Mouse (Mus musculus) embryonic stem cell, embryonic (primary cell): ENCODE results near the gene Acly.

Source experiments
- CTCF ChIA-PET, 4 experiments: fragments of 300-600 bp in 2 of 4; fragments of 350-600 bp in 2 of 4; sonication (Branson Sonifier 250); formaldehyde crosslinking; loops; one replicate each; lab custom pipeline; 2022; ENCODE audit warnings: inconsistent platforms in 2 of 4; lab: Charles Lee
- POLR2A ChIA-PET, 4 experiments: fragments of 300-600 bp in 2 of 4; fragments of 350-600 bp in 2 of 4; sonication (Branson Sonifier 250); formaldehyde crosslinking; loops; one replicate each; lab custom pipeline; 2022; ENCODE audit warnings: antibody characterized with exemption in 4 of 4, inconsistent platforms in 1 of 4; lab: Charles Lee

Gene Acly

DNA sequence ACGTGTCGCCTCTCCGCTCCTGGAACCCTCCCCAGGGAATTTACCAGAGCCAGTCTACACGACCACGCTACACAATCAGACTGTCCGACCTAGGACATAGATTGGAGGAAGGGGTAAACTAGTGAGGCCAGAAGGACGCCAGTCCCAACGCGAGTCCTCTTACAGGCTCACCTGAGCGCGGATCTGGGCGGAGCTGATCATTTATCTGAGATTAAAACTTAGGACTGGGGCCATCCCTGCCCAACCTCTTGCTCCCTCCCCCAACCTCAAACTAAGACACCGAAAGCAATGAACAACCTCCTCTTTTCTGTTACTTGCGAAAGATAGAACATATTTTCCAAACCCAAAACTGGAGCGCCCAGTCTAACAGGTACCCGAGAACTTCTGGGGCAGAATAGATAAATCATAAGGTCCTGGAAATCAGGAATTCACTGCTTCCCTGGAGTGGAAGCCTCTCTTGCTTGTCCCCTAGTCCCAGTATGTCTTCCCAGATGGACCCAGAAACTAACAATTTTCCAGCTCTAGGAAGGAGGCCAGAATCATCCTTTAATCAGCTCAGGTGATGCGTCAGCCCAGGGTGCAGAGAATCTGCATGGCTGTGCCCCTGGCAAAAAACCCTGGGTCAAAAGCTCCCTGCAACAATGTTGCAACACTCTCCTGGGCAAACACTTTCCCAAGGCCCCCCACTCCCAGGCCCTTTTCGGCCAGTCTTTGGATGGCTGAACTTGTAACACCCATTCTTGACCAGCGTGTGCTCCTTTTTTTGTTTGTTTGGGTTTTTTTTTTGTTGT is 770 bp upstream of the Acly start:
- ChIA-PET CTCF (interaction anchor here in 3 of 4 experiments (0.6 to 2.3 kb wide), 17 partner anchors 13 to 773 kb away, joined by 3 to 18 read pairs (median 5); partner anchors contain the start of genes Becn1 (in 1 of the 3), Dhx58 (in 1 of the 3), Dnajc7 (in 1 of the 3) and Klhl11 (in 1 of the 3)), POLR2A (interaction anchor here (0.5 to 14.6 kb wide), 178 partner anchors 7 to 1805 kb away, joined by 3 to 280 read pairs (median 6); partner anchors contain the start of genes Ttc25 (in 4 of the 4), Dnajc7 (in 3 of the 4), Eif1 (in 3 of the 4) and Hap1 (in 3 of the 4))

DNA sequence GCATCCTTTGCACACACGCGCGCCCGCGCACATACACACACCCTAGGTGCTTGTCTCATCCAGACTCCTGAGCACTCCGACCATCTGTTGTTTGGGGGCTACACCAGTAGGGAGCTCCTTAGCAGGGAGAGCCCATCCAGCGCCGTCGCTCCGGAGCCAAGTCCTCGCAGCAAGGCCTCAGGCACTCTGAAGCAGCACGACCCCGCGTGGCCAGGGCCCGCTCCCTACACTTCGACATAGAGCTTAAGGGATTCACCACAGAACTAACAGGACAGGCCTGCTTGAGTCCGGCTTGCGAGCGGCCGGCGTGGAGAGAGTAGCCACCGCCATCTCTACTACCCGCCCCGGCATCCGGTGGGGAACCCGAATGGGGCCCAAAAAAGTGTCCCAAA is 738 bp downstream of the Acly start:
- ChIA-PET POLR2A (interaction anchor here (0.5 to 14.6 kb wide), 174 partner anchors 9 to 1063 kb away, joined by 3 to 280 read pairs (median 6); partner anchors contain the start of genes Ttc25 (in 4 of the 4), Dnajc7 (in 3 of the 4), Eif1 (in 3 of the 4) and Jup (in 3 of the 4)), CTCF (interaction anchor here (0.9 to 2.3 kb wide), 19 partner anchors 12 to 211 kb away, joined by 3 to 18 read pairs (median 4); partner anchors contain the start of genes Dhx58 (in 1 of the 4), Dnajc7 (in 1 of the 4), Jup (in 1 of the 4) and Kat2a (in 1 of the 4))

DNA sequence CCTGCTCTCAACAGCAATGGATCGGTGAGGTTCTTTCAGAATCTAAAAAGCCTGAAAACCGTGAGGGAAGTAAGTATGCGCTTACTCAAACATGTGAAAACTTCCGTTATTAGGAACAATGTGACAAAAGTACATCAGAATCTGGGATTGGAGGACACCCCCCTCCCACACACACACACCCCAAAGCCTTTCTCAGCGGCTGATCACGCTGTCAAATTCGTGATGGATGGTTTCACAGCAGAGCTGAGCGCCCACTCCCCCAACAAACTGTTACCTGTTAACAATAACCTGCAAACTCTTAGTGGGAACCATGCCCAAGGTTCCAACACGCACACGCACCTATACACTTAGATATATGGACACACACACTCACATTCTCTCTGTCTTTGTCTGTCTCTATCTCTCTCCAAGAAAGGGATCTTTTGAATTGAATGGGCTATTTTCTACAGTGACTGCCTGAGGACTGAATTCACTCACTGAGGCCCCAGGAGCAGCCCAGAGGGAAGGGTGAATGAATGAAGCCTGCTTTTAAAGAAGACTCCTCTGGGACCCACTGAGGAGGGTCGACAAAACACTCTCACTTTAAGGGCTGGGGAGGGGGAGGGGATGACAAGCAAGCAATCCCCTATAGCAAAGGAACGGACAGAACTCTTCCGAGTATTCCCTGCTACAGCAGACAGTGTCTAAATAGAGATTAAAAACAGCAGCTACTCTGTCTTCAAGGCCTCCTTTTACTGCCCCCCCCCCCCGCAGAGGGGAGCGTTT is 1.6 kb downstream of the Acly start:
- CTCF ChIA-PET = interaction anchor here in 2 of 4 experiments (0.8 to 2.3 kb wide), 10 partner anchors 11 to 185 kb away, joined by 3 to 18 read pairs (median 4); partner anchors contain the start of genes Dnajc7 (in 1 of the 2), Kat2a (in 1 of the 2), Nkiras2 (in 1 of the 2) and Ttc25 (in 1 of the 2)
- POLR2A ChIA-PET = interaction anchor here (0.6 to 14.6 kb wide), 97 partner anchors 8 to 1360 kb away, joined by 3 to 280 read pairs (median 9); partner anchors contain the start of genes Klhl11 (in 3 of the 4), Dnajc7 (in 2 of the 4), Eif1 (in 2 of the 4) and Hap1 (in 2 of the 4)

DNA sequence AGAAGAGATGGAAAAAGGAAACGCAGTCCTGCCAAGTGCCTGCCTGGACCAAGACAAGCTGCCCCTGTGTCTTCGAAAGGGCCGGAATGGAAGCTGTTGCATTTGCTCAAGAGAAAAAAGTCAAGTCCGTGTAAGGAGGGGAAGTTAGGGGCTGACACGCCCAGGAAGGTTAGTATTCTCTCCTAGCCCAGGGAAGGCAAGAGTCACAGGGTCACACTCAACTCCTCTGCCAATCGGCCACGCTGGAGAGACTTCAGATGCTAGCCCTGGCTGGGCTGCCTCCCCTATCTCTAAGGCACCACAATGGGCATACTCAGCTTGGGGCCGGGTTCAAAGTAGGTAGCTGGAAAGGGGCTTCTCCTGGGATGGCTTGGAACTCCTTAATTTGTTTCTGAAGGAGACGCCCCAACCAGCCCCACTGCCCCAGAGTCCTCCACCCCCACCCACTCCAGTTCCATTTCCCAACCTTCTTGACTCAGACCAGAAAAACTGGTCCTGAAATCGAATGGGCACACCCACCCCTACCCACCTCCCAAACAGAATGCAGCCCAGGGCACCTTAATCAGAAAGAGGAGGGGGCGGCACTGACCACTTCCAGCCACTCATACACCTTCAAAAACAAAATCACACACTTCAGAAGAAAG is 2.7 kb downstream of the Acly start:
- POLR2A ChIA-PET = interaction anchor here (0.5 to 14.6 kb wide), 24 partner anchors 9 to 1359 kb away, joined by 3 to 280 read pairs (median 4); partner anchors contain the start of genes Klhl11 (in 2 of the 4), Ttc25 (in 2 of the 4), Eif1 (in 1 of the 4) and Jup (in 1 of the 4)

DNA sequence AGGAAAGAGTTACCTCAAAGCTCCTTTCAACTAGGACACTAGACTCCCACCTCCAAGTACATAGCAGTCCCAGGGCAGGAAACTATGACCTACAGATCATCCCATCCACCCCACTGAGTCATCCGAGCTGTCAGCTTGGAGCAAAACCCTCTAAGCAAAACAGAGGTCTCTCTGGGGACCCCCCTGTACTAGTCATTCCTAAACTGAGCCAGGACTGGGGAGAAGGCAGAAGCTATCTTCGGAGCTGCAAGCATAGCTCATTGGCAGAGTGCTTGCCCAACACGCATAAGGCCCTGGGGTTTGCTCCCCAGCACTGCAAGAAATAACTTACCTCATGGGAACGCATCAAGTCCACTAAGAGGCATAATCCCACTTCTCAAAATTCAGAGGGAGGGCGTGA is 3.4 kb downstream of the Acly start:
- CTCF ChIA-PET = interaction anchor here in 1 of 4 experiments (0.5 kb wide), 1 partner anchor 32 kb away, joined by 3 read pairs; no protein-coding TSS in a partner anchor
- POLR2A ChIA-PET = interaction anchor here in 3 of 4 experiments (0.5 to 14.6 kb wide), 19 partner anchors 8 to 342 kb away, joined by 3 to 280 read pairs (median 5); partner anchors contain the start of genes Ttc25 (in 2 of the 3), Klhl11 (in 1 of the 3) and Rab5c (in 1 of the 3)

More for the DNA sequence above, 2.7 kb downstream of the Acly start:
- CTCF ChIA-PET = interaction anchor here in 2 of 4 experiments (0.5 to 0.8 kb wide), 2 partner anchors 20 to 31 kb away, joined by 3 read pairs; no protein-coding TSS in a partner anchor

DNA sequence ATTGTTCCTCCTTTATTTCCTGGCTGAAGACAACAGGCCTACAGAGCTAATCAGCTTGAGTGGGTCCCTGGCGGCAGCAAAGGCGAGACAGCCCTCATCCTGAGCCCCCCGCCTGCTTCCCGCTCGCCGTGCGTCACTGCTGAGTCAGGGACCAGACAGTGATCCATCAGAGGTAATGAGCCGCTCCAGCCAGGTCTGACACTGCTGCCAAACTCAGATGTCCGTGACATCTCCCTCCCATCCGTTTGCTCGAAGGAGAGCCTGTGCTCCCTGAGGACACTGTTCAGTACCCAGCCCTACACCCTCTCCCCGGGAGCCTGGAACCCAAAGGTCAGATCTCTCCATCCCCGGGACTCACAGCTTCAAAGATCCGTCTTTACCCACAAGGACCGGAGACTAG is 7.0 kb downstream of the Acly start:
- CTCF ChIA-PET = no interaction called here
- POLR2A ChIA-PET = interaction anchor here in 2 of 4 experiments (0.5 to 14.6 kb wide), 17 partner anchors 8 to 566 kb away, joined by 3 to 280 read pairs (median 4); partner anchors contain the start of genes Ttc25 (in 2 of the 2) and Mlx (in 1 of the 2)

DNA sequence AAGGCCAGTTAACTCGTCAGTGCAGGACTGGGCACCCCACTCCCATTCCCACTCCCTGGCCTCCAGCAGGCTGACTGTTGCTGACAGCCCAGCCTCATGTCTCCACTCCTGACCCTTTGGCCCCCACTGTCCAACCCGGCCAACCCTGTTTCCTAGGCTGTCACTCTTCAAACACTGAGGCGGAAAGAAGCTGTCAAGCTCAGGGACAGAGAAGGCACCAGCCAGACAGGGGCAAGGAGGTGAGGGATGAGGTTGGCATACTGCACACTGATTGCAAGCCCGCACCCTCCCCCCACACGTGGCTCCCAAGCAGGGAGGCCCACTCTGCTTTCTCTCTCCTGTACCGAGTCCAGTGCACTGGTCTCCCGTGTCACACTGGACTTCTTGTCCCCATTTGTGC is 8.6 kb downstream of the Acly start:
- POLR2A ChIA-PET = interaction anchor here in 3 of 4 experiments (0.7 to 14.6 kb wide), 7 partner anchors 9 to 37 kb away, joined by 3 to 280 read pairs (median 10); partner anchors contain the start of genes Acly (in 3 of the 3) and Ttc25 (in 1 of the 3)
- CTCF ChIA-PET = interaction anchor here in 2 of 4 experiments (0.6 kb wide), 2 partner anchors 439 to 1523 kb away, joined by 4 read pairs; no protein-coding TSS in a partner anchor

DNA sequence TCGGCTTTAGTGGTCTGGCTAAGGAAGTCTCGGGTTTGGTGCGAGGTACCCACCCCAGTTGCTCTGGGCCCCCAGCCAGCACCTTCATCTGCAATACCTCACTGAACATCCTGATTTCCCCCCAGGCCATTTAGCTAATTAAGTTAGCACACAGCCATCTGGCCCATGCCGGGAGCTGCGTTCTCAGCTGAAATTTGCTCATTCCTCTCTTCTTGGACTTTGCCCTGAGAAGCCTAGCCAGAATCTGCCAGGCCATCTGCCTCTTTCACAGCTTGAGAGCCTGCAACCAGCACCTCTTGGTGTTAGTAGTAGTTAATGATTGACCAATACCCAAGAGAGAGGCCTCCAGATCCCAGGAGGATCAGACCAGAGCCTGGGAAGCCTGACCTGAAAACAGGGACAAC is 9.6 kb downstream of the Acly start:
- CTCF ChIA-PET = interaction anchor here in 1 of 4 experiments (0.5 to 0.6 kb wide), 2 partner anchors 185 to 1296 kb away, joined by 4 read pairs; no protein-coding TSS in a partner anchor
- POLR2A ChIA-PET = interaction anchor here in 3 of 4 experiments (0.5 to 14.6 kb wide), 11 partner anchors 9 to 220 kb away, joined by 3 to 280 read pairs (median 6); partner anchors contain the start of genes Acly (in 3 of the 3) and Ttc25 (in 1 of the 3)

DNA sequence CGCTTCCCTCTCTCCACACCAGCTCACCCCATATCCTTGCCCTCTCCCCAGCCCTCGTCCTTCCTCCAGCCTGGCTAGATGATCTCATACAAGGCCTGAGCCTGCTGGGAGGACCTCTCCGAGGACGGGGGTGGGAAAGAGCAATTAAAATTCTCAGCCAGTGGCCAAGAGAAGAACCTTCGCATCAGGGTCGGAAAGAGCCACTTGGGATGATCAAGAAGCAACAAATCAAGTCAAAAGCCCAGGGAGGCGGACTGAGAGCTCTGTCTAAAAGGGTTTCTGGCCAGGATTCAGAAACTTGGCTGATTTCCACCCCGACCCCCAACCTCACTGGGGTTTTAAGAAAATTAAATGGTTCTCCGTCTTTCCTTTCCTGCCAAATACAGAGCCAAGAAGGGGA is 11.5 kb downstream of the Acly start:
- ChIA-PET POLR2A (interaction anchor here (1.1 to 2.0 kb wide), 7 partner anchors 8 to 101 kb away, joined by 3 to 16 read pairs (median 6); partner anchors contain the start of gene Acly (in 3 of the 4)), CTCF (interaction anchor here in 1 of 4 experiments (0.6 kb wide), 1 partner anchor 916 kb away, joined by 3 read pairs; no protein-coding TSS in a partner anchor)

DNA sequence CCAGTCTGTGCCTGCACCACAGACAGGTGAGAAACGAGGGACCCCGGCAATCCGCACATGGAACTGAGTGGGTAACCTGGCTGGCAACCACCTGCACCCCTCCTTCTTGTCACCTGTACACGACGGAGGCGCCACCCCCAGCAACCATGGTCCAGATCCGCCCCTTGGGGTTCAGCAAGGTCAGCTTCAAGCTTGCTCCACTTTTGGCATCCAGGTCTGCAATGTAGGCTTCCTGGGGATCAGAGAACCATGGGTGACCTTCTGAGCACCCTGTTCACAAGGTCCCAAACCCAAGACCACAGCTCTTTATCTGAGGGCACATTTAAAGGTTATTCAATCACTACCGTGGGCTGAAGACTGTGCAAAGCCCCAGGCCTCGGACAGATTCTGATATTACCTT is 12.0 kb downstream of the Acly start:
- ChIA-PET CTCF (interaction anchor here in 3 of 4 experiments (0.5 to 1.0 kb wide), 3 partner anchors 11 to 917 kb away, joined by 3 to 6 read pairs (median 4); no protein-coding TSS in a partner anchor), POLR2A (interaction anchor here (0.5 to 2.0 kb wide), 12 partner anchors 9 to 102 kb away, joined by 3 to 16 read pairs (median 6); partner anchors contain the start of gene Acly (in 4 of the 4))

DNA sequence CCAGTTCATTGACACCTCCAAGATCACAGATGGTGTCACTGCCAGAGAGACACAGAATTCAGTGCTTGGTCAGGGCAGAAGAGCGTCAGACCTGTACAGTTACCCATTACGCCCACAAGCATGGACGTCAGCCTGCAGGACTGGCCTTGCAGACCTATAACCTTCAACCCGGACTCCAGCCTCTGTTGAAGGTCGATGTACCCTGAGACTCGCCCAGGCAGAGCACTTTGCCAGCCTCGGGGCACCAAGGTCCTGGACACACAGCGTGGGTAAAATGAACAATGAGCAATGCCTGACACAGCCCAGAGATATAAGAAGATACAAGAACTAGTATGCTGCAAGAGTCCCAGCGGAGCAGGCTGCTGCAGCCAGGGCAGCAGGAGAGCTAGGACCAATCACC is 12.7 kb downstream of the Acly start:
- CTCF ChIA-PET = interaction anchor here in 1 of 4 experiments (1.0 kb wide), 1 partner anchor 12 kb away, joined by 4 read pairs; no protein-coding TSS in a partner anchor
- POLR2A ChIA-PET = interaction anchor here (0.6 to 2.0 kb wide), 12 partner anchors 10 to 1574 kb away, joined by 3 to 16 read pairs (median 4); partner anchors contain the start of gene Acly (in 4 of the 4)

DNA sequence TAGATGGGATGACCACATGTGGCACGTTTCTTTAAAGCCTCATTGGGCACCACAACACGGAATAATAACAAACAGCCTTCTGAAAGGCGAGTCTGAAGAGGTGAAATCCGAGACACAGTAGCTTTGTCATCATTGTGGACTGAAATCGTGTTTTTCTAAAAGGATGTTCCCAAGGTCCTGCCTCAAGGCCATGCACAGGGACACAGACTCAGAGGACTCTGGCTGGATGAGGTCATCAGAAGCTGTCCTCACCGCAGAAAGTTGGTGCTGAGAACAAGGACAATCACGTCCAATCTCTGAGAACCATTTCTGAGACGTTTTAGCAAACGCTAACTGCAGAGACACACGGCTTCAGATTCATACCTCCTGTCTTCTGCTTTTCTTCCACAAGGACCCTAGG is 14.1 kb downstream of the Acly start:
- CTCF ChIA-PET = interaction anchor here in 2 of 4 experiments (0.6 to 1.0 kb wide), 4 partner anchors 13 to 248 kb away, joined by 3 to 6 read pairs (median 4); no protein-coding TSS in a partner anchor
- POLR2A ChIA-PET = interaction anchor here in 3 of 4 experiments (0.7 to 6.1 kb wide), 14 partner anchors 8 to 137 kb away, joined by 3 to 38 read pairs (median 4); partner anchors contain the start of gene Acly (in 2 of the 3)

DNA sequence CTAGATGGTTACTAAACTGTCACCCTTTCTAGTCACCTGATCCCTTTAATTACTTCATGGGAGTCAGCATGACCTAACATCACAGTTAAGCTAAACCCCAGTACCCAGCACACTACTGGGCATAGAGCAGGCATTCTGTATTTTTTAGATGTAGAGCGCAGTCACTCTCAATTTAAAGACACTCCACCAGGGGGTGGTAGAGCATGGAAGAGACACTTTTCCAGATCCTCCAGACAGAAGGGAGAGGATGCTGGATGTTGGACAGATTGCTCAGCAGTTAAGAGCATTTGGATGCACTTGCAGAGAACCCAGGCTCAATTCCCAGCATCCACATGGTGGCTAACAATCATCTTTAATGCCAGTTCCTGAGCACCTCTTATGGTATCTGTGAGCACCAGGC is 15.4 kb downstream of the Acly start:
- POLR2A ChIA-PET = interaction anchor here in 3 of 4 experiments (1.1 to 6.1 kb wide), 9 partner anchors 9 to 41 kb away, joined by 3 to 38 read pairs (median 7); partner anchors contain the start of gene Acly (in 3 of the 3)
- CTCF ChIA-PET = no interaction called here

DNA sequence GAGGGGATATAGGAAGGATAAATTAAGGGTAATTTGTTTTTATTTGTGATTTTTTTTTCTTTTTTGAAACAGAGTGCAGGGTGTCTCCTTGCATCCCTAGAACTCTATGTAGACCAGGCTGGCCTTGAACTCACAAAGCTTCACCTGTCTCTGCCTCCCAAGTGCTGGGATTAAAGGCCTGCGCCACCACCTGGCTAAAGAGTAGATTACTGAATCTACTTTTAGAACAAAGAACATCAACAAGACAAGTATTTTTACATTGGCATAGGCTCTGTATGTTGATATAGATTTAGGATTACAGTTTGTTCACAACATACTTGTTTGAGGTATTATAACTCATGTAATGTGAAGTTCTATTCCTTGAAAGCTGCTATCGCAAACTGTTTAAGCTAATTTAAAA is 17.2 kb downstream of the Acly start:
- ChIA-PET POLR2A (interaction anchor here in 3 of 4 experiments (0.6 to 6.1 kb wide), 19 partner anchors 9 to 429 kb away, joined by 3 to 38 read pairs (median 4); partner anchors contain the start of genes Acly (in 3 of the 3), Jup (in 1 of the 3), Klhl11 (in 1 of the 3) and Stat3 (in 1 of the 3)), CTCF (interaction anchor here in 3 of 4 experiments (1.0 to 1.8 kb wide), 7 partner anchors 16 to 56 kb away, joined by 3 to 6 read pairs (median 5); partner anchors contain the start of genes Acly (in 1 of the 3) and Klhl11 (in 1 of the 3))

DNA sequence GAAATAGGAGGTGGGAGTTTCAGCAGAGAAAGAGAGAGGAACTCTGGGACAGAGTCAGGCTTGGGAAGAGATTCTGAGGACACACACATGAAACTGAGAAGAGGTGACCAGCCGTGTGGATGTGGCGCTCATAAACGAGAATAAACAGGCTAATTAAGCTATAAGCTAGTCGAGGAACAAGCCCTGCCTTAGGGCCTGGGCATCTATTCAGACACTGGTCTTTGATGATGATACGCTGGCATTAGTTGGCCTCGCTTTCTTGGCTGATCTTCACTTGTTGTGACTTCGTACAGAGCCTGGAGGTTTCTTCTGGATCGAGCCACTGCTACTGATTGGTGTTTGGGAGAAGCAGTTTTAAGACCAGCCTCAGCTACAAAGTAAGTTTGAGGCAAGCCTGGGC is 21.8 kb downstream of the Acly start:
- CTCF ChIA-PET = interaction anchor here in 2 of 4 experiments (0.6 to 1.1 kb wide), 2 partner anchors 20 to 1440 kb away, joined by 3 to 5 read pairs; no protein-coding TSS in a partner anchor
- POLR2A ChIA-PET = interaction anchor here (0.6 to 6.9 kb wide), 25 partner anchors 8 to 439 kb away, joined by 3 to 56 read pairs (median 4); partner anchors contain the start of genes Acly (in 3 of the 4), Eif1 (in 1 of the 4) and Klhl11 (in 1 of the 4)
